Mouse (Mus musculus): Measurements from ENCODE around the gene Eml2. TPM values are rescaled to one million over a fixed set of nuclear protein-coding genes. Genes with fewer than 3 reads are reported as not detected.

The Eml2 gene
- polyA plus RNA-seq, 1 experiment from 2014 or later = 2.0 TPM

GRCm38 (mm10) chr7:19242005-19242404 lies 65.8 kb downstream of the Eml2 start:
- H3K9ac ChIP-seq (ENCODE audit: low read length) = no peak overlapping the region
- 97% methylated on average over 1 of the region's 1 CpGs for WGBS
- no peaks in the 10 kb centered on the region for H3K9me3 ChIP-seq (ENCODE audit: control insufficient read depth, low read length)
- H3K36me3 ChIP-seq (ENCODE audit: control insufficient read depth, insufficient read depth, low read length) = peaks cover 6% of the 10 kb centered on the region
- H3K27ac ChIP-seq (ENCODE audit: low read depth, low read length) = no peak overlapping the region
- no peak overlapping the region for H3K4me3 ChIP-seq (ENCODE audit: low read depth, low read length)
- no peaks in the 10 kb centered on the region for H3K27me3 ChIP-seq (ENCODE audit: control insufficient read depth, insufficient read depth, low read length)
- no peaks in the 10 kb centered on the region; the same call in 1 of the 2 replicates for H3K4me1 ChIP-seq (replicated peaks; ENCODE audit: control insufficient read depth, insufficient read depth, low read length)
- no peak overlapping the region for H3K4me2 ChIP-seq (ENCODE audit: low read depth, low read length, severe bottlenecking)
- no peak for ATAC-seq (replicated peaks; ENCODE audit: low FRiP score)
- no peak for DNase-seq (ENCODE audit: low spot score)

GRCm38 (mm10) chr7:19243858-19244257 lies 67.6 kb downstream of the Eml2 start:
- Histone ChIP-seq H3K27ac (ENCODE audit: low read depth, low read length) (no peak overlapping the region), H3K4me3 (ENCODE audit: low read depth, low read length) (no peak overlapping the region), H3K9me3 (ENCODE audit: control insufficient read depth, low read length) (no peaks in the 10 kb centered on the region), H3K9ac (ENCODE audit: low read length) (no peak overlapping the region), H3K4me1 (replicated peaks; ENCODE audit: control insufficient read depth, insufficient read depth, low read length) (no peaks in the 10 kb centered on the region; the same call in 1 of the 2 replicates), H3K36me3 (ENCODE audit: control insufficient read depth, insufficient read depth, low read length) (peaks cover 6% of the 10 kb centered on the region), H3K27me3 (ENCODE audit: control insufficient read depth, insufficient read depth, low read length) (no peaks in the 10 kb centered on the region), H3K4me2 (ENCODE audit: low read depth, low read length, severe bottlenecking) (no peak overlapping the region)
- no peak for ATAC-seq (replicated peaks; ENCODE audit: low FRiP score)
- 88% methylated on average over 5 of the region's 5 CpGs for WGBS
- DNase-seq (ENCODE audit: low spot score) = no peak

GRCm38 (mm10) chr7:19245083-19245482 lies 68.9 kb downstream of the Eml2 start:
- WGBS = 99% methylated on average over 3 of the region's 3 CpGs
- H3K36me3 ChIP-seq (ENCODE audit: control insufficient read depth, insufficient read depth, low read length) = peaks cover 6% of the 10 kb centered on the region

DNA sequence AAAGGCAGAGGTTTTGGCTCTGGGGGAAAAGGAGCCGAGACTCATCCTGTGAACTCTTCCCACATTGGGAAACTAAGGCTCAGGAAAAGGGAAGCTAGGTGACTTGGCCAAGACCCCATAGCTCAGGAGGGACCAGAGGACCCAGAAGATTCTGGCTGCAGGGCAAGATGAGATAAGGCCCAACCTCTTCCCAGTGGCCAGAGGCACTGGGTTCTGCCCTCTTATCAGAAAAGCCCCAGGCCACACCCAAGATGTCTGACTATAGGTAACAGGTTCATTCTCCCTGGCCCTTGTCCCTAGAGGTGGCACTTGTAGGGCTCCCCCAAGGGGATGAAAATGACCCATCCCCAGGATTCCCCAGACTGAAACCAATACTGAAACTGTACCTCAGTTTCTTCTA lies 70.6 kb downstream of the Eml2 start:
- Histone ChIP-seq H3K27ac (ENCODE audit: low read depth, low read length) (no peak overlapping the region), H3K9me3 (ENCODE audit: control insufficient read depth, low read length) (no peaks in the 10 kb centered on the region), H3K4me2 (ENCODE audit: low read depth, low read length, severe bottlenecking) (no peak overlapping the region), H3K4me3 (ENCODE audit: low read depth, low read length) (no peak overlapping the region), H3K36me3 (ENCODE audit: control insufficient read depth, insufficient read depth, low read length) (peaks cover 6% of the 10 kb centered on the region), H3K4me1 (replicated peaks; ENCODE audit: control insufficient read depth, insufficient read depth, low read length) (no peaks in the 10 kb centered on the region), H3K9ac (ENCODE audit: low read length) (no peak overlapping the region), H3K27me3 (ENCODE audit: control insufficient read depth, insufficient read depth, low read length) (no peaks in the 10 kb centered on the region)
- WGBS = 92% methylated on average over 1 of the region's 1 CpGs
- no peak for DNase-seq (ENCODE audit: low spot score)
- ATAC-seq (replicated peaks; ENCODE audit: low FRiP score) = no peak

More at GRCm38 (mm10) chr7:19245083-19245482, 68.9 kb downstream of the Eml2 start:
- Histone ChIP-seq H3K27ac (ENCODE audit: low read depth, low read length) (no peak overlapping the region), H3K9me3 (ENCODE audit: control insufficient read depth, low read length) (no peaks in the 10 kb centered on the region), H3K4me1 (replicated peaks; ENCODE audit: control insufficient read depth, insufficient read depth, low read length) (no peaks in the 10 kb centered on the region), H3K27me3 (ENCODE audit: control insufficient read depth, insufficient read depth, low read length) (no peaks in the 10 kb centered on the region), H3K9ac (ENCODE audit: low read length) (no peak overlapping the region), H3K4me2 (ENCODE audit: low read depth, low read length, severe bottlenecking) (no peak overlapping the region), H3K4me3 (ENCODE audit: low read depth, low read length) (no peak overlapping the region)
- no peak for DNase-seq (ENCODE audit: low spot score)
- ATAC-seq (replicated peaks; ENCODE audit: low FRiP score) = no peak

- Histone ChIP-seq H3K27me3 (ENCODE audit: control insufficient read depth, insufficient read depth, low read length) (no peaks in the 10 kb centered on the region), H3K36me3 (ENCODE audit: control insufficient read depth, insufficient read depth, low read length) (peaks cover 6% of the 10 kb centered on the region), H3K9ac (ENCODE audit: low read length) (no peak overlapping the region), H3K4me3 (ENCODE audit: low read depth, low read length) (no peak overlapping the region), H3K9me3 (ENCODE audit: control insufficient read depth, low read length) (no peaks in the 10 kb centered on the region), H3K4me1 (replicated peaks; ENCODE audit: control insufficient read depth, insufficient read depth, low read length) (no peaks in the 10 kb centered on the region), H3K27ac (ENCODE audit: low read depth, low read length) (no peak overlapping the region), H3K4me2 (ENCODE audit: low read depth, low read length, severe bottlenecking) (no peak overlapping the region)
- no peak for DNase-seq (ENCODE audit: low spot score)
- no peak for ATAC-seq (replicated peaks; ENCODE audit: low FRiP score)
- WGBS = 93% methylated on average over 2 of the region's 2 CpGs
Observed at GRCm38 (mm10) chr7:19247511-19247910, 71.3 kb downstream of the Eml2 start.

DNA sequence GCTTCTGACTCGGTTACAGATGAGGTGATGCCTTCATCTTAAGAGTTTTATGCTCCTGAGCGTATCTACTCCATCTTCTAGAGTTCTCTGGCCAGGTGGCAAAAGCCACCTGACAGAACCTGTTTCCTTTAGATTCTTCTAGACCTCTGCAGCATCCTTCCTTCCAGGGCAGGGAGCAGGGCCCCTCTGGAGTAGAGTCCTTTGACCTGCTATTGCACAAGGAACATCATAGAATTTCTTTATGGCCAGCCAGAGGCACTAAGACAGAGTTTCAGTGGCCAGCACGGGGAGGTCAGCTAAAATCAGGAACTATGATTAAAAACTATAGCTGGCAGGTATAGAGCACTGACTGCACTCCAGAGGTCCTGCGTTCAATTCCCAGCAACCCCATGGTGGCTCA lies 75.9 kb downstream of the Eml2 start:
- no peak for ATAC-seq (replicated peaks; ENCODE audit: low FRiP score)
- WGBS = 85% methylated on average over 4 of the region's 4 CpGs

GRCm38 (mm10) chr7:19253437-19253836 lies 77.2 kb downstream of the Eml2 start:
- no peak overlapping the region for H3K27ac ChIP-seq (ENCODE audit: low read depth, low read length)
- no peak for DNase-seq (ENCODE audit: low spot score)
- H3K9me3 ChIP-seq (ENCODE audit: control insufficient read depth, low read length) = no peaks in the 10 kb centered on the region
- ATAC-seq (replicated peaks; ENCODE audit: low FRiP score) = no peak
- H3K36me3 ChIP-seq (ENCODE audit: control insufficient read depth, insufficient read depth, low read length) = no peaks in the 10 kb centered on the region; the same call in 1 of the 2 replicates
- H3K4me3 ChIP-seq (ENCODE audit: low read depth, low read length) = no peak overlapping the region
- H3K9ac ChIP-seq (ENCODE audit: low read length) = no peak overlapping the region
- WGBS = 74% methylated on average over 5 of the region's 5 CpGs
- H3K27me3 ChIP-seq (ENCODE audit: control insufficient read depth, insufficient read depth, low read length) = no peaks in the 10 kb centered on the region
- no peaks in the 10 kb centered on the region for H3K4me1 ChIP-seq (replicated peaks; ENCODE audit: control insufficient read depth, insufficient read depth, low read length)
- H3K4me2 ChIP-seq (ENCODE audit: low read depth, low read length, severe bottlenecking) = no peak overlapping the region

More for the DNA sequence above, 75.9 kb downstream of the Eml2 start:
- Histone ChIP-seq H3K27ac (ENCODE audit: low read depth, low read length) (no peak overlapping the region), H3K27me3 (ENCODE audit: control insufficient read depth, insufficient read depth, low read length) (no peaks in the 10 kb centered on the region), H3K4me1 (replicated peaks; ENCODE audit: control insufficient read depth, insufficient read depth, low read length) (no peaks in the 10 kb centered on the region), H3K4me2 (ENCODE audit: low read depth, low read length, severe bottlenecking) (no peak overlapping the region), H3K36me3 (ENCODE audit: control insufficient read depth, insufficient read depth, low read length) (no peaks in the 10 kb centered on the region; the same call in 1 of the 2 replicates), H3K9me3 (ENCODE audit: control insufficient read depth, low read length) (no peaks in the 10 kb centered on the region), H3K4me3 (ENCODE audit: low read depth, low read length) (no peak overlapping the region), H3K9ac (ENCODE audit: low read length) (no peak overlapping the region)
- DNase-seq (ENCODE audit: low spot score) = no peak

GRCm38 (mm10) chr7:19255395-19255794 lies 79.2 kb downstream of the Eml2 start:
- Histone ChIP-seq H3K9me3 (ENCODE audit: control insufficient read depth, low read length) (no peaks in the 10 kb centered on the region), H3K4me2 (ENCODE audit: low read depth, low read length, severe bottlenecking) (no peak overlapping the region), H3K27me3 (ENCODE audit: control insufficient read depth, insufficient read depth, low read length) (no peaks in the 10 kb centered on the region), H3K4me3 (ENCODE audit: low read depth, low read length) (no peak overlapping the region), H3K9ac (ENCODE audit: low read length) (no peak overlapping the region), H3K4me1 (replicated peaks; ENCODE audit: control insufficient read depth, insufficient read depth, low read length) (no peaks in the 10 kb centered on the region), H3K36me3 (ENCODE audit: control insufficient read depth, insufficient read depth, low read length) (peaks cover 3% of the 10 kb centered on the region; the same call in 1 of the 2 replicates), H3K27ac (ENCODE audit: low read depth, low read length) (no peak overlapping the region)
- ATAC-seq (replicated peaks; ENCODE audit: low FRiP score) (no peak), DNase-seq (ENCODE audit: low spot score) (no peak)
- WGBS = 90% methylated on average over 17 of the region's 17 CpGs

Measured in forebrain, embryonic 11.5 days (tissue).